Mouse (Mus musculus): Measurements from ENCODE around the gene Sncg. TPM values are rescaled to one million over a fixed set of nuclear protein-coding genes. Genes with fewer than 3 reads are reported as not detected.

Gene Sncg
- total and polyA plus RNA-seq, 3 experiments = 0.21 to 0.50 (median 0.27) TPM

DNA sequence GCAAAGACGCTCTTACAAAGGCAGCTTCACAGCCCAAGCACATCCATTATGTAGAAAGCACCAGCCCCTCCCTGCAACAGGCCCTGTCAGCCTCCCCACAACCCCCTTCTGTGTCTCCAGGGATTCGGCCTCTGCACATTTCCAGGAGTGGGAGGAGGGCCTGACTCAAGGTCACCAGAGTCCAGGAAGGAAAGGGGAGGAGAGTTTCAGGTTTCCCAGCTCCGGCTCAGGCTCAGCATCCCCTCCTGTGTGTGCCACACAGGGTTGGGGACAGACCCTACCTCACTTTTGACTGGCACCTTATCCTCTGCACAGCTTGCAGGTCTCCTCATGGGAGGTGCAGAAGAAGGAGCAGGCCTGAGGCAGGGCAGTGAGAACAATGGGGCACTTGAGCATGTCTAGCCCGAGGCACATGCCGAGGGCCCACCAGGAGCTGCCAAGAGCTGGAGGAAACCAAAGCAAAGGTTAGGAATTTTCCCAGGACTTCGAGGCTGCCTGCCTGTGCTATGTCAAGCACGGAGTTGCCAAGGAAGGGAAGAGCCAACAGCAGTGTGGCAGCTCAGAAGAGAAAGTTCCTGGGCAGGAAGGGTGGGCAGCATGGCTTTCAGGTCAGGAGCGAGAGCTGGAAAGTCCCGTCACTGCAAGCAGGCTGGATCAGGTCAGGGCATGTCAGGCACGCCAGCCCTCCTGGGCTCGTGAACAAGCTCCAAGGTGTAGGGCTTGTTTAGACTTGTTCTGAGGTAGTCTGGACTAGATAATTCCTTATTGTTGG, 4.2 kb upstream of the Sncg start (continued):
- no peak for TF ChIP-seq KAT2A (IDR thresholded peaks at IDR 0.05; ENCODE audit: insufficient replicate concordance, low read length)
- 0 out of 2 replicates have a peak, but pooled peaks have one; percentile 39 for TF ChIP-seq MAZ (IDR thresholded peaks at IDR 0.05; ENCODE audit: low read depth, low read length)

- H3K36me3 ChIP-seq (replicated peaks in 1 of 2; ENCODE audit: control insufficient read depth in 1 of 2, insufficient read depth in 1 of 2, low read length in 1 of 2) = no peaks in the 10 kb centered on the region
- H3K4me1 ChIP-seq (ENCODE audit: control insufficient read depth in 1 of 2, insufficient read depth in 2 of 2) = peaks cover 9 to 18% of the 10 kb centered on the region in 2 experiments
- no peak overlapping the region for H3K27ac ChIP-seq (ENCODE audit: insufficient read depth, low read depth)
- H3K27me3 ChIP-seq (replicated peaks) = no peaks in the 10 kb centered on the region
- H3K4me2 ChIP-seq (ENCODE audit: insufficient read depth, low read depth, poor library complexity, severe bottlenecking) = no peak overlapping the region
- no peaks in the 10 kb centered on the region for H3K9me3 ChIP-seq (replicated peaks; ENCODE audit: low read length)
- no peak for DNase-seq (ENCODE audit: extremely low read depth)
- in situ Hi-C loops (cut with MboI; ENCODE audit: low pct_ligation_motif_present, low pct_unique_long_range_greater_than_20kb, low sequenced_read_pairs) = loop anchor here (10.0 kb wide), 2 partner anchors 188 to 292 kb away; partner anchors contain the start of gene Anxa8
- dilution Hi-C loops (cut with MboI; ENCODE audit: extremely low pct_ligation_motif_present, extremely low pct_unique_long_range_greater_than_20kb, low sequenced_read_pairs) = no loop called here
- no peaks in the 10 kb centered on the region for H3K79me2 ChIP-seq (replicated peaks; ENCODE audit: control insufficient read depth, extremely low read depth, insufficient read depth, poor library complexity, severe bottlenecking)
- H3K4me3 ChIP-seq (replicated peaks in 1 of 3; ENCODE audit: low read depth in 2 of 3, low read length in 2 of 3, poor library complexity in 1 of 3) = no peak overlapping the region
- TF ChIP-seq TCF12 (IDR thresholded peaks at IDR 0.05; ENCODE audit: low read depth, low read length) = no peak
- no peak for TF ChIP-seq TBP (conservative IDR thresholded peaks at IDR 0.05; ENCODE audit: low read depth, low read length)
- no peak for TF ChIP-seq NRF1 (IDR thresholded peaks at IDR 0.05; ENCODE audit: low read depth, low read length)
- H3K9ac ChIP-seq (ENCODE audit: insufficient read depth, low read depth) = no peak overlapping the region
Observed at GRCm38 (mm10) chr14:34377121-34377520, 2.5 kb upstream of the Sncg start.

GRCm38 (mm10) chr14:34375941-34376340, 1.4 kb upstream of the Sncg start:
- no peak overlapping the region for H3K4me3 ChIP-seq (replicated peaks in 1 of 3; ENCODE audit: low read depth in 2 of 3, low read length in 2 of 3, poor library complexity in 1 of 3)

DNA sequence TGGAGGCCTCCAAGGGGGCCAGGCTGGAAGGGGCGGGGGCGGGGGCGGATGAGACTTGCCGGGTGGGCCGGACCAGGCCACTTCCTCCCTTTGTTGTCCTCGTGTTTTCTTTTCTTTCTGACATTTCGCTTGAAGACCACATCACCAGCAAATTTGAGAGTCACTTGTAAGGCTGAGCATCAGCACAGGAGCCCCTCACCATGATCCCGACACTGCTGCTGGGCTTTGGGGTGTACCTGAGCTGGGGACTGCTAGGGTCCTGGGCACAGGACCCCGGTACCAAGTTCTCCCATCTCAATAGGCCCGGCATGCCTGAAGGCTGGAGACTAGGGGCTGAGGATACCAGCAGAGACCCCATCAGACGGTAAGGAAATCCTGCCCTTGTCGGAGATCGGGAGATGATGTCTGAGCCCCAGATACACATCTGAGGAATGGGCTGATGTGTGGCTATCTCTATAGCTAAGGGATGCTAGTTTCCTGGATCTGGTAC, 871 bp upstream of the Sncg start, which contains the start of gene Mmrn2:
Gene Mmrn2 (plus strand): TSS at position 51 of the 490 bp plus-strand sequence.
- Histone ChIP-seq H3K4me3 (replicated peaks in 1 of 3; ENCODE audit: low read depth in 2 of 3, low read length in 2 of 3, poor library complexity in 1 of 3) (no peak within 1 kb of the TSS), H3K27me3 (replicated peaks) (no peaks in the 10 kb centered on the region), H3K27ac (ENCODE audit: insufficient read depth, low read depth) (no peak within 1 kb of the TSS), H3K4me2 (ENCODE audit: insufficient read depth, low read depth, poor library complexity, severe bottlenecking) (no peak within 1 kb of the TSS), H3K4me1 (ENCODE audit: control insufficient read depth in 1 of 2, insufficient read depth in 2 of 2) (peaks cover 9 to 18% of the 10 kb centered on the region in 2 experiments), H3K9ac (ENCODE audit: insufficient read depth, low read depth) (no peak within 1 kb of the TSS), H3K79me2 (replicated peaks; ENCODE audit: control insufficient read depth, extremely low read depth, insufficient read depth, poor library complexity, severe bottlenecking) (no peaks in the 10 kb centered on the region), H3K36me3 (replicated peaks in 1 of 2; ENCODE audit: control insufficient read depth in 1 of 2, insufficient read depth in 1 of 2, low read length in 1 of 2) (no peaks in the 10 kb centered on the region), H3K9me3 (replicated peaks; ENCODE audit: low read length) (no peaks in the 10 kb centered on the region)
- in situ Hi-C loops (cut with MboI; ENCODE audit: low pct_ligation_motif_present, low pct_unique_long_range_greater_than_20kb, low sequenced_read_pairs) (loop anchor here (10.0 kb wide), 2 partner anchors 189 to 291 kb away; partner anchors contain the start of gene Anxa8), dilution Hi-C loops (cut with MboI; ENCODE audit: extremely low pct_ligation_motif_present, extremely low pct_unique_long_range_greater_than_20kb, low sequenced_read_pairs) (no loop called here)
- no peak for DNase-seq (ENCODE audit: extremely low read depth)
- no peak for TF ChIP-seq UBTF (IDR thresholded peaks at IDR 0.05; ENCODE audit: low read depth, low read length)
- TF ChIP-seq MAZ (IDR thresholded peaks at IDR 0.05; ENCODE audit: low read depth, low read length) = no peak
- TF ChIP-seq IRF4 (IDR thresholded peaks at IDR 0.05; ENCODE audit: low read depth, low read length) = no peak
- TF ChIP-seq NELFE (IDR thresholded peaks at IDR 0.05; ENCODE audit: low read depth, low read length) = no peak
- TF ChIP-seq POLR2AphosphoS2 (IDR thresholded peaks at IDR 0.05; ENCODE audit: low read depth, low read length) = no peak
- TF ChIP-seq ZNF384 (IDR thresholded peaks at IDR 0.05; ENCODE audit: low read depth, low read length) = no peak
- no peak for TF ChIP-seq ELF1 (IDR thresholded peaks at IDR 0.05; ENCODE audit: low read depth, low read length)
- TF ChIP-seq SMC3 (IDR thresholded peaks at IDR 0.05; ENCODE audit: low read depth, low read length) = no peak

More at GRCm38 (mm10) chr14:34375941-34376340, 1.4 kb upstream of the Sncg start:
- no peak overlapping the region for H3K9ac ChIP-seq (ENCODE audit: insufficient read depth, low read depth)
- H3K36me3 ChIP-seq (replicated peaks in 1 of 2; ENCODE audit: control insufficient read depth in 1 of 2, insufficient read depth in 1 of 2, low read length in 1 of 2) = no peaks in the 10 kb centered on the region
- no peaks in the 10 kb centered on the region for H3K9me3 ChIP-seq (replicated peaks; ENCODE audit: low read length)
- no peak overlapping the region for H3K4me2 ChIP-seq (ENCODE audit: insufficient read depth, low read depth, poor library complexity, severe bottlenecking)
- H3K27ac ChIP-seq (ENCODE audit: insufficient read depth, low read depth) = no peak overlapping the region
- H3K27me3 ChIP-seq (replicated peaks) = no peaks in the 10 kb centered on the region
- TF ChIP-seq MXI1 (IDR thresholded peaks at IDR 0.05; ENCODE audit: low read depth, low read length) (no peak), RAD21 (IDR thresholded peaks at IDR 0.05; ENCODE audit: low read depth, low read length) (peak; percentile 3), MAFK (IDR thresholded peaks at IDR 0.05; ENCODE audit: insufficient replicate concordance, low read length) (no peak), BHLHE40 (IDR thresholded peaks at IDR 0.05; ENCODE audit: low read depth, low read length) (no peak), CTCF (conservative IDR thresholded peaks at IDR 0.05 in 1 of 2, IDR thresholded peaks at IDR 0.05 in 1 of 2; ENCODE audit: low read depth in 2 of 2, low read length in 2 of 2) (peak in 1 of 2 experiments; percentile 53; a peak in 2 of 4 replicates), USF1 (IDR thresholded peaks at IDR 0.05; ENCODE audit: low read depth, low read length) (no peak), TCF12 (IDR thresholded peaks at IDR 0.05; ENCODE audit: low read depth, low read length) (no peak)
- dilution Hi-C loops (cut with MboI; ENCODE audit: extremely low pct_ligation_motif_present, extremely low pct_unique_long_range_greater_than_20kb, low sequenced_read_pairs) (no loop called here), in situ Hi-C loops (cut with MboI; ENCODE audit: low pct_ligation_motif_present, low pct_unique_long_range_greater_than_20kb, low sequenced_read_pairs) (loop anchor here (10.0 kb wide), 2 partner anchors 189 to 291 kb away; partner anchors contain the start of gene Anxa8)
- no peaks in the 10 kb centered on the region for H3K79me2 ChIP-seq (replicated peaks; ENCODE audit: control insufficient read depth, extremely low read depth, insufficient read depth, poor library complexity, severe bottlenecking)
- no peak for DNase-seq (ENCODE audit: extremely low read depth)
- H3K4me1 ChIP-seq (ENCODE audit: control insufficient read depth in 1 of 2, insufficient read depth in 2 of 2) = peaks cover 9 to 18% of the 10 kb centered on the region in 2 experiments
